Mouse (Mus musculus) kidney, embryonic 16.5 days (tissue): ENCODE results near the gene Rdh8. TPM values are rescaled to one million over a fixed set of nuclear protein-coding genes. Genes with fewer than 3 reads are reported as not detected.

Experiments used
- ATAC-seq: fragments of 200-750 bp; cut with Nextera tagmentation; 2 replicates; pipeline ENCODE4 v1.8.0; 2017; ENCODE audit warnings: moderate TSS enrichment; ENCODE audit not compliant: low FRiP score, low TSS enrichment
- H3K27ac ChIP-seq: fragments of 300-500 bp; sonication (generic); 2 replicates; pipeline ENCODE4 v1.5.1; 2014; ENCODE audit warnings: low read length
- H3K27me3 ChIP-seq: fragments of 300-500 bp; sonication (generic); 2 replicates; pipeline ENCODE4 v1.6.1; 2014; ENCODE audit warnings: low read length, control low read depth, mixed read lengths; ENCODE audit not compliant: insufficient read depth
- H3K36me3 ChIP-seq: fragments of 300-500 bp; sonication (generic); 2 replicates; pipeline ENCODE4 v1.6.1; 2014; ENCODE audit warnings: low read length, control low read depth, mixed read lengths; ENCODE audit not compliant: insufficient read depth
- H3K4me1 ChIP-seq: fragments of 300-500 bp; sonication (generic); 2 replicates; pipeline ENCODE4 v1.6.1; 2014; ENCODE audit warnings: low read length, control low read depth, mixed read lengths; ENCODE audit not compliant: insufficient read depth
- H3K4me2 ChIP-seq: fragments of 300-500 bp; sonication (generic); replicated peaks from 2 replicates; pipeline ENCODE4 v1.6.1; 2014; ENCODE audit warnings: low read depth, low read length
- H3K4me3 ChIP-seq: fragments of 300-500 bp; sonication (generic); 2 replicates; pipeline ENCODE4 v1.5.1; 2014; ENCODE audit warnings: mild to moderate bottlenecking, low read length
- H3K9ac ChIP-seq: fragments of 300-500 bp; sonication (generic); replicated peaks from 2 replicates; pipeline ENCODE4 v1.6.1; 2014; ENCODE audit warnings: low read length
- H3K9me3 ChIP-seq: fragments of 300-500 bp; sonication (generic); 2 replicates; pipeline ENCODE4 v1.6.1; 2016; ENCODE audit warnings: low read length, control low read depth
- WGBS: fragments of 180-500 bp; shearing (Covaris S2); extraction: QIAGEN DNeasy Blood & Tissue Kit; methylation state at CpG from one replicate; pipeline ENCODE4 v1.1.7; 2014; 5-methylcytosine and 5-hydroxymethylcytosine counted together
- polyA plus RNA-seq: library from polyadenylated mRNA; unstranded; fragments of >200 nt; fragmentation: Nextera tagmentation; extraction: Ambion mirVana; gene quantifications from 2 replicates; pipeline ENCODE4 v1.2.1, GENCODE M21; 2015

The Rdh8 gene
- not detected in 2 replicates for polyA plus RNA-seq

DNA sequence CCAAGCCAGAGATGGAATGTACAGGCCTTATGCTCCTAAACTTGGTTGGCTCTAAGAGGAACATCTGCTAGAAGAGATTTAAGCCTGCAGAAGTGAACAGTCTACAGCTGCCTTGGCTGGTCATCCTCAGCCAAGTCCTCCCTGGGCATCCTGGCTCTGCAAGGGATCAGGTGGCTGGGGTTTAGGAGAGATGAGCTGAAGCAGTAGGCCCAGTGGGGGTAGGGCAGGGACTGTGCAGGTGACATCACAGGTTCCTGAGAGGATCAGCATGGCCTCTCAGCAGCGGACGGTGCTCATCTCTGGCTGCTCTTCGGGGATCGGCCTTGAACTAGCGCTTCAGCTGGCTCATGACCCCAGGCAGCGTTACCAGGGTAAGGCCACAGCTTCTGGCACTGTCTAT is at the start of gene Rdh8:
TSS of gene Rdh8 (plus strand) at position 268 of the 400 bp plus-strand sequence.
- 73% methylated on average over 6 of the region's 6 CpGs for WGBS
- no peak within 1 kb of the TSS for H3K9ac ChIP-seq
- no peak for ATAC-seq

GRCm38 (mm10) chr9:20781286-20781685 is 37.0 kb upstream of the Rdh8 start:
- Histone ChIP-seq H3K27ac (no peak overlapping the region), H3K27me3 (no peaks in the 10 kb centered on the region), H3K36me3 (no peaks in the 10 kb centered on the region), H3K9me3 (no peaks in the 10 kb centered on the region; the same call in 1 of the 2 replicates), H3K9ac (no peak overlapping the region), H3K4me2 (no peak overlapping the region), H3K4me1 (no peaks in the 10 kb centered on the region), H3K4me3 (no peak overlapping the region)
- 79% methylated on average over 3 of the region's 3 CpGs for WGBS
- ATAC-seq: no peak

More for the DNA sequence above, at the start of gene Rdh8:
- Histone ChIP-seq H3K27me3 (peaks cover 11% of the 10 kb centered on the region; the same call in 1 of the 2 replicates), H3K27ac (no peak within 1 kb of the TSS), H3K4me2 (no peak within 1 kb of the TSS), H3K9me3 (no peaks in the 10 kb centered on the region), H3K36me3 (no peaks in the 10 kb centered on the region), H3K4me3 (no peak within 1 kb of the TSS), H3K4me1 (no peaks in the 10 kb centered on the region)

- H3K4me1 ChIP-seq: no peaks in the 10 kb centered on the region
- no peaks in the 10 kb centered on the region for H3K36me3 ChIP-seq
- no peak overlapping the region for H3K4me3 ChIP-seq
- H3K9me3 ChIP-seq: no peaks in the 10 kb centered on the region; the same call in 1 of the 2 replicates
- ATAC-seq: peak; percentile 81
- H3K9ac ChIP-seq: no peak overlapping the region
- H3K27ac ChIP-seq: no peak overlapping the region
- no peaks in the 10 kb centered on the region for H3K27me3 ChIP-seq
- H3K4me2 ChIP-seq: no peak overlapping the region
- WGBS: 32% methylated on average over 6 of the region's 6 CpGs
Measured at GRCm38 (mm10) chr9:20785055-20785454, 33.2 kb upstream of the Rdh8 start.

DNA sequence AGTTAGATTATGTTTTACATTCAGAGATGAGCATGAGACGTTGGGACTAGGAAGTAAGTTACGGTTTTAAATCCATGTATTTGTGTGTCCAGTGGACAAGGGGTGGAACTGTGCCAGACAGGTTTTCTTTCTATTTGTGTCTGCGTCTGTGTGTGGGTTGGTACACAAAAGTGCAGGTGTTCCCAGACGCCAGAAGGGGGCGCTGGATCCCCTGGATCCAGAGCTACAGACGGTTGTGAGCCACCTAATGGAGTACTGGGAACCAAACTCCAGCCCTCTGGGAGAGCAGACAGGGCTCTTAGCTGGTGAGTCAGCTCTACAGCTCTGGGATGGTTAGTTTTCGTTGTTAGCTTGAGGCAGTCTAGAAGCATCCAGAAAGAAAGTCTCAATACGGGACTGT is 30.3 kb upstream of the Rdh8 start:
- 77% methylated on average over 8 of the region's 8 CpGs for WGBS

GRCm38 (mm10) chr9:20789651-20790050 is 28.7 kb upstream of the Rdh8 start:
- no peak overlapping the region for H3K4me3 ChIP-seq
- ATAC-seq: no peak
- WGBS: 69% methylated on average over 3 of the region's 4 CpGs
- no peaks in the 10 kb centered on the region for H3K27me3 ChIP-seq
- H3K36me3 ChIP-seq: no peaks in the 10 kb centered on the region
- peak overlapping the region; percentile 5; the same call in 1 of the 2 replicates for H3K27ac ChIP-seq
- H3K9ac ChIP-seq: no peak overlapping the region
- peaks cover 15% of the 10 kb centered on the region for H3K4me1 ChIP-seq
- no peak overlapping the region for H3K4me2 ChIP-seq
- H3K9me3 ChIP-seq: no peaks in the 10 kb centered on the region

More for the DNA sequence above, 30.3 kb upstream of the Rdh8 start:
- Histone ChIP-seq H3K4me1 (no peaks in the 10 kb centered on the region; the same call in 1 of the 2 replicates), H3K27me3 (no peaks in the 10 kb centered on the region), H3K27ac (no peak overlapping the region), H3K9me3 (no peaks in the 10 kb centered on the region), H3K36me3 (no peaks in the 10 kb centered on the region), H3K4me3 (no peak overlapping the region), H3K4me2 (no peak overlapping the region), H3K9ac (no peak overlapping the region)
- no peak for ATAC-seq

DNA sequence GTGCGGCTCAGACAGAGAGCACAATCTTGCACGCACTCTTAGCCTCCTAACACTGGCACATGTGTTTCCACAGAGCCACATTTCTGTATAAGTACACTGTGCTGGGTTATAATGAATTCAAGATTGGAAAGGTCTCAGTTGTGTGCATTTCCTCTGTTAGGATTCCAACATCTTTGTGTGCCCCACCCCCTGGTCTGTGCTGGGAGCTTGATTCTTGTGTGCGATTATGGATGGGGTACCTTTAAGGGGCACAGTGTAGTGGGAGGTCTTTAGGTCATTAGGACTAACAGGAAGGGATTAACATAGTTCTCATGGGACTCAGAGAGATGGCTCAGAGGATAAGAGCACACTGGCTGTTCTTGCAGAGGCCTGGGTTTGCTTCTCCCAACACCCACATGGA is 28.0 kb upstream of the Rdh8 start:
- no peaks in the 10 kb centered on the region for H3K36me3 ChIP-seq
- no peak overlapping the region for H3K4me2 ChIP-seq
- peaks cover 3% of the 10 kb centered on the region; the same call in 1 of the 2 replicates for H3K9me3 ChIP-seq
- no peaks in the 10 kb centered on the region for H3K27me3 ChIP-seq
- peak overlapping the region; percentile 5; the same call in 1 of the 2 replicates for H3K27ac ChIP-seq
- ATAC-seq: peak; percentile 68
- H3K4me3 ChIP-seq: no peak overlapping the region
- 63% methylated on average over 3 of the region's 3 CpGs for whole genome bisulfite sequencing
- H3K9ac ChIP-seq: no peak overlapping the region
- H3K4me1 ChIP-seq: peaks cover 15% of the 10 kb centered on the region

DNA sequence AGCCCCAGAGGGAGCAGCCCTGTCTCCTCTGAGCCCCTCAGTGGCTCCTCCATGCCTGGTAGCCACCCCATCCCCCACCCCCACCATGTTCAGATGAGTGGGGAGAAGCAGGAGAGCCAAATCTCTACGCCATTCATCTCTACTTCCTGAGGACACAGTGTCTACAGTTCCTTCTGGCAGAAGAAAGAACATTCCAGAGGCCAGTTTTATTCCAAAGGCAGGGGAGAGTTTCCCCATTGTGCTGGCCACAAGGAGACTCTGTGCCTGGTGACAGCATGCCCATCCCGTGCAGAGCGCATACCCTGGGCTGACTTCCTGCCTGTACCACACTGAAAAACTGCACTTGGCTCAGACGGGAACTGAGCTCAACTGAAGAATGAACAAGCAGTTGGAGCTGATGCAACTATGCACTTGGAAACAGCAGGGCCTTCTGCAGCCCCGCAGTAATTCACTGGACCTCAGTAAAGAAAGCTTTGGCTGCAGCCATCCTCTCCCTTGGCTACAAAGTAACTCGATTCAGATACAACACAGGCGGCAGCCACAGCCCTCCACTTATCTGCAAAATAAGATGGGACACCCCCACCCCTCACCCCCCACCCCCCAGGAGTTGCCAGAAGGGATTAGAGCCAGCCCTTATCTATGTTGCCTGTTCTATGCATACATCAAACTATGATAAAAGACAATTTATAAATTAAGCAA is 24.0 kb upstream of the Rdh8 start:
- Histone ChIP-seq H3K4me3 (no peak overlapping the region), H3K27me3 (no peaks in the 10 kb centered on the region), H3K27ac (peak overlapping the region; percentile 59), H3K4me2 (no peak overlapping the region), H3K9ac (no peak overlapping the region; the same call in 1 of the 2 replicates), H3K9me3 (peaks cover 3% of the 10 kb centered on the region; the same call in 1 of the 2 replicates), H3K36me3 (no peaks in the 10 kb centered on the region), H3K4me1 (peaks cover 15% of the 10 kb centered on the region)
- peak; percentile 54; the same call in 1 of the 2 replicates for ATAC-seq
- 34% methylated on average over 7 of the region's 7 CpGs for WGBS

DNA sequence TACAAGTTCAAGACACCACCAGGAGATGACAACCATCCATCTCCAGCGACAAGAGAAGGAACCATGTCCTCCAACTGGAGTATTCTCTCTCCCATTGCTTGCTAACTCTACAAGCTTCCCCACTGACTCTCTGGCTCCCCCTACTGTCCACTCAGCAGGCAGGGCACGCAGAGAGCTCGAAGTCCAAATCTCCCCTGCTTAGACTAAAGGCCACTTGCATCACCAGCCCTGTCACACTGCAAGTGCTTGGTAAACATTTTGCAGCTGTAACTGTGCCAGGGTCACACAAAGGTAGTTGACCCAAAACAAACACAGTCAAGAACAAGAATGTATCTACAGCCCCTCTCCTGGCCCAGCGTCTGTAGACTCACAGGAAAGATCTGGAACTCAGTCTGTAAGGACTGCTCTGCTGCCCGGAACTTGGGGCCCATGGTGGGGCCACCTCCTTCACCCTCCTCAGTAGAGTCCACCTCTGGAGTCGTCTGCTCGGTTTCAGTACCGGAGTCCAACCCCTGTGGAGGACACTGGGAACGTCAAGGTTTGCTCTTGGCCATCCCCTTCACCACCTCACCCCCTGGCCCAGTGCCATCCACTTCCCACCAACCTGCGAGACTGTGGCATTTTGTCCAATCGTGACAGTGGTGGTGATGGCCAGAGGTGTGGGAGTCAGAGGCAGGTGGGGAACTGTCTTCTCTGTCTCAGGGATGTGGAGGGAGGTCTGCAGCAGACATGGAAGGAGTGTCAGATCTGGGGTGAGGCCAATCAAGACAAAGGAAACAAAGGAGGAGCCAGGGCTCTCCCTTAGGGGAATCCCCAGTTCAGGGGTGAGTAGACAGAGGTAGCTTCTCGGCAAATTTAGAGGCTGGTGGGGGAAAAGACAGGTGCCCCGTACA is 13.8 kb upstream of the Rdh8 start:
- Histone ChIP-seq H3K36me3 (no peaks in the 10 kb centered on the region), H3K9me3 (0 out of 2 replicates have a peak, but pooled peaks cover 7% of the 10 kb centered on the region), H3K4me3 (no peak overlapping the region), H3K9ac (no peak overlapping the region), H3K4me1 (no peaks in the 10 kb centered on the region), H3K27ac (no peak overlapping the region), H3K4me2 (no peak overlapping the region), H3K27me3 (no peaks in the 10 kb centered on the region)
- 78% methylated on average over 13 of the region's 13 CpGs for WGBS
- ATAC-seq: no peak

DNA sequence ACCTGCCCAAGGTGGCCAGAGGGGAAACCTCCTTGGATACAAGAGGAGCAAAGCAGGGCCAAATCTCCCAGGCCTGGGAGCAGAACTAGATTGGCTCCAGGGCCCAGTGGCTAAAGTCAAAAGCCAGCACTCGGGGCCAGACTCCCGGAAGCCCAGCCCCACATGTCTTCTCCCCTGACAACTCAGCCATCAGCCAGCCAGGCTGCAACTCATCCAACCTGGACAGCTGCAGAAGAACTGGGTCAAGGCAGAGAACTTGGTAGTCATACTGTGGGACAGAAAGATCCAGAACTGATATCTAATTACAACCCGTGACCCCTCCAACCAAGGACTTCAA is 13.2 kb upstream of the Rdh8 start:
- Histone ChIP-seq H3K4me3 (no peak overlapping the region), H3K27ac (no peak overlapping the region), H3K4me2 (no peak overlapping the region), H3K27me3 (no peaks in the 10 kb centered on the region), H3K9me3 (0 out of 2 replicates have a peak, but pooled peaks cover 7% of the 10 kb centered on the region), H3K4me1 (no peaks in the 10 kb centered on the region), H3K36me3 (no peaks in the 10 kb centered on the region), H3K9ac (no peak overlapping the region)
- ATAC-seq: no peak
- 70% methylated on average over 3 of the region's 3 CpGs for WGBS
